Mouse (Mus musculus): ENCODE measurements at regions not wholly inside any gene's neighbourhood (a gene's known extent, or its start where the extent isn't known, plus 50 kb on each side); places are given as distances from the start of the nearest gene placed in this dataset.

DNA sequence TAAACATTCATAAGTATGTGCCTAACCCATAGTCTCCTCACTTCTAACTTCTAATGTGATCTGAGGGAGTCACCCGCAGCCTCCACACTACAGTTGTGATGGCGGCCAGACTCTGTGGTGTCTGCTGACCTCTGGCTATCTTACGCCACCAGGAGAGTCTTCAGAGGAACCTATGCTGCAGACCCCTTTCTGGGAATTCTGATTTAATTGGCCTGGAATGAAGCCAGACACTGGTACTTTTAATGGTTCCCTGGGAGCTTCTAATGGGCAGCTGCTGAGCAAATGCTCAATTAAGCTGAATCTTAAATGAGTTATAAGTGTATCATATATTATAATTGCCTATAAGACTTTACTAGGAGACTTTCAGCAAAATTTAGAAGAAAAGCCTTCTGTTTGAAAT, 459.0 kb upstream of the N6amt1 start:
- TF ChIP-seq CTCF (IDR thresholded peaks at IDR 0.05; ENCODE audit: low read depth) (no peak), EP300 (IDR thresholded peaks at IDR 0.05; ENCODE audit: low read depth) (no peak)

Data from liver, embryonic 14.5 days (tissue).